8 mouse cellular contexts compared by ENCODE assay signal in the genomic region with DNA sequence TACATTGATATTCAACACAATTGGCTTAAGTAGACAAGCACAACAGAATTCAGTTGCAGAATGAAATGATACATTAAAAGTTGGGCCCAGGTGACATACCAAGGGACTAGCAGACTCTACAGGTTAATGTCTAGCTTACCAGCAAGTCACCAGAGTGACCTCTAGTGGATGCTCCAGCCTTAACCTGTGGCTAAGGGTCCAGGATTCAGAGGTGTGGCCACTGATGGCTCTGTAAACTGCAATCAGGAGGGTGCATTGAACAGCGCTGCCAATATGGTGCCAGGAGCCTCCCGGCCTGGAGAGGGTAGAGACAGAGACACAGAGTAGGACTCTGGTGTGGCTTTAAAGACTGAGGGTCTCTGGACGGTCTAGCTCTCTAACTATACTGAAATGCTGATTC. TPM values are rescaled to one million over a fixed set of nuclear protein-coding genes. Genes with fewer than 3 reads are reported as not detected.
DNase-seq lines count a peak whose midpoint lies in the region; ATAC-seq and TF ChIP-seq lines count a peak whose summit lies in the region.

No protein-coding gene starts in this region.

- peak; percentile 32 to 34 for DNase-seq in heart, postnatal 10 days
- DNase-seq in ES-E14 (ENCODE audit: low read depth, low spot score) (no peak), adipocyte (ENCODE audit: low spot score) (no peak)
- peak; percentile 14 for DNase-seq in embryonic facial prominence, embryonic 14.5 days (ENCODE audit: low spot score)
- peak; percentile 50 for DNase-seq in lung, postnatal 0 days (ENCODE audit: low spot score)
- no peak for DNase-seq in right cerebral cortex, postnatal 36 days (ENCODE audit: low spot score in 2 of 2)
- DNase-seq in urinary bladder, postnatal 4 days (ENCODE audit: low spot score in 2 of 2), result no peak

- no peaks in the 10 kb centered on the region for H3K36me3 ChIP-seq in heart, embryonic 11.5 days (ENCODE audit: control insufficient read depth, insufficient read depth, low read length)
- H3K36me3 ChIP-seq in ES-E14 (ENCODE audit: control insufficient read depth, insufficient read depth, low read length, poor library complexity, severe bottlenecking), result no peaks in the 10 kb centered on the region
- no peaks in the 10 kb centered on the region for H3K36me3 ChIP-seq in embryonic facial prominence, embryonic 14.5 days (ENCODE audit: control insufficient read depth, insufficient read depth, low read length)
- H3K36me3 ChIP-seq in lung, postnatal 0 days (ENCODE audit: insufficient read depth, low read length), result no peaks in the 10 kb centered on the region

- no peaks in the 10 kb centered on the region for H3K27me3 ChIP-seq in heart, embryonic 11.5 days (ENCODE audit: control insufficient read depth, insufficient read depth, low read length)
- H3K27me3 ChIP-seq in embryonic facial prominence, embryonic 14.5 days (replicated peaks; ENCODE audit: control insufficient read depth, insufficient read depth, low read length), result no peaks in the 10 kb centered on the region
- no peaks in the 10 kb centered on the region for H3K27me3 ChIP-seq in lung, postnatal 0 days (replicated peaks; ENCODE audit: insufficient read depth, low read length)

- H3K9me3 ChIP-seq in heart, embryonic 11.5 days (replicated peaks; ENCODE audit: control insufficient read depth, low read length), result no peaks in the 10 kb centered on the region
- no peaks in the 10 kb centered on the region; the same call in 1 of the 2 replicates for H3K9me3 ChIP-seq in ES-E14 (ENCODE audit: control insufficient read depth, insufficient read depth, low read depth, low read length)
- no peaks in the 10 kb centered on the region for H3K9me3 ChIP-seq in embryonic facial prominence, embryonic 14.5 days (ENCODE audit: control insufficient read depth, low read length)
- no peaks in the 10 kb centered on the region for H3K9me3 ChIP-seq in lung, postnatal 0 days (ENCODE audit: low read length)

- no peak for ATAC-seq in heart, embryonic 11.5 days (replicated peaks; ENCODE audit: insufficient number of reproducible peaks, low FRiP score, low TSS enrichment)
- no peak for ATAC-seq in embryonic facial prominence, embryonic 14.5 days (ENCODE audit: low read depth)
- peak; percentile 54 for ATAC-seq in lung, postnatal 0 days

- TF ChIP-seq EP300 in lung, postnatal 0 days (IDR thresholded peaks at IDR 0.05), result no peak

- no peak overlapping the region for H3K27ac ChIP-seq in heart, embryonic 11.5 days (ENCODE audit: low read depth, low read length)
- H3K27ac ChIP-seq in ES-E14 (ENCODE audit: insufficient read depth, low read depth, low read length, poor library complexity, severe bottlenecking), result no peak overlapping the region
- H3K27ac ChIP-seq in embryonic facial prominence, embryonic 14.5 days (replicated peaks; ENCODE audit: low read depth, low read length), result no peak overlapping the region
- H3K27ac ChIP-seq in lung, postnatal 0 days (ENCODE audit: low read length), result no peak overlapping the region

- no peaks in the 10 kb centered on the region for H3K4me1 ChIP-seq in heart, embryonic 11.5 days (ENCODE audit: control insufficient read depth, insufficient read depth, low read length)
- no peaks in the 10 kb centered on the region for H3K4me1 ChIP-seq in ES-E14 (ENCODE audit: control insufficient read depth in 2 of 2, insufficient read depth in 2 of 2, low read length in 2 of 2, poor library complexity in 1 of 2)
- 0 out of 2 replicates have a peak, but pooled peaks cover 6% of the 10 kb centered on the region for H3K4me1 ChIP-seq in embryonic facial prominence, embryonic 14.5 days (ENCODE audit: control insufficient read depth, insufficient read depth, low read length)
- no peaks in the 10 kb centered on the region for H3K4me1 ChIP-seq in lung, postnatal 0 days (ENCODE audit: insufficient read depth, low read depth, low read length)

- H3K4me3 ChIP-seq in heart, embryonic 11.5 days (ENCODE audit: low read depth, low read length), result no peak overlapping the region
- no peak overlapping the region for H3K4me3 ChIP-seq in ES-E14 (ENCODE audit: insufficient read depth in 1 of 2, low read depth in 1 of 2, low read length in 2 of 2, poor library complexity in 1 of 2, severe bottlenecking in 1 of 2)
- no peak overlapping the region for H3K4me3 ChIP-seq in embryonic facial prominence, embryonic 14.5 days (ENCODE audit: low read depth, low read length)
- no peak overlapping the region for H3K4me3 ChIP-seq in lung, postnatal 0 days (ENCODE audit: low read depth, low read length)

- peak; percentile 71 for TF ChIP-seq CTCF in lung, postnatal 0 days (IDR thresholded peaks at IDR 0.05)

- H3K9ac ChIP-seq in heart, embryonic 11.5 days (ENCODE audit: low read depth, low read length), result no peak overlapping the region
- H3K9ac ChIP-seq in ES-E14 (ENCODE audit: insufficient read depth, low read depth, low read length, poor library complexity, severe bottlenecking), result no peak overlapping the region
- H3K9ac ChIP-seq in embryonic facial prominence, embryonic 14.5 days (ENCODE audit: low read depth, low read length), result no peak overlapping the region
- no peak overlapping the region for H3K9ac ChIP-seq in lung, postnatal 0 days (replicated peaks; ENCODE audit: low read depth)

- intact Hi-C loops in heart, postnatal 10 days (cut with DNase I), result no loop called here

- in situ Hi-C loops in ES-E14 (cut with MboI; ENCODE audit: low sequenced_read_pairs in 2 of 2, unreplicated experiment in 2 of 2), result no loop called here

- 13% methylated on average over 3 of the region's 3 CpGs for WGBS in heart, embryonic 11.5 days (ENCODE audit: insufficient replicate concordance)
- 15% methylated on average over 3 of the region's 3 CpGs for WGBS in embryonic facial prominence, embryonic 14.5 days
- WGBS in lung, postnatal 0 days, result 27% methylated on average over 3 of the region's 3 CpGs

- H3K4me2 ChIP-seq in heart, embryonic 11.5 days, result no peak overlapping the region
- H3K4me2 ChIP-seq in embryonic facial prominence, embryonic 14.5 days (ENCODE audit: low read depth, low read length), result no peak overlapping the region
- no peak overlapping the region for H3K4me2 ChIP-seq in lung, postnatal 0 days (replicated peaks; ENCODE audit: low read depth, low read length)

TF ChIP-seq in ES-E14, 5 proteins besides CTCF, POLR2A, EP300 and RAD21:
- TF ChIP-seq ZNF384 (IDR thresholded peaks at IDR 0.05; ENCODE audit: low read depth, low read length) (no peak), HCFC1 (IDR thresholded peaks at IDR 0.05; ENCODE audit: borderline replicate concordance, insufficient read depth, low read length) (no peak), ZC3H11A (IDR thresholded peaks at IDR 0.05; ENCODE audit: borderline replicate concordance, low read depth, low read length) (peak; percentile 20; the same call in 1 of the 2 replicates), MAFK (IDR thresholded peaks at IDR 0.05; ENCODE audit: insufficient read depth, low read depth, low read length) (no peak)

RNA-seq across cellular contexts. Expression of gene Serpinb1b, which starts 2.0 kb away (rescaled TPM):
- not detected for total RNA-seq in heart, postnatal 10 days (2021)
- not detected in 2 replicates for polyA plus RNA-seq in heart, embryonic 11.5 days (2014; fragmentation: Nextera tagmentation; extraction: Ambion mirVana)
- 0.11 and 0.22 TPM in 2 replicates for total RNA-seq in ES-E14 (2012; rRNA removed)
- polyA plus RNA-seq in embryonic facial prominence, embryonic 14.5 days (2014; fragmentation: Nextera tagmentation; extraction: Ambion mirVana), result 1.0 and 1.5 TPM in 2 replicates
- polyA plus RNA-seq in lung, postnatal 0 days (2015; fragmentation: Nextera tagmentation; extraction: Ambion mirVana), result 0.63 and 0.69 TPM in 2 replicates

RNA-seq across cellular contexts. Expression of gene Serpinb9b, which starts 53.1 kb away (rescaled TPM):
- under 1 TPM; 0.10 to 0.43 TPM for total RNA-seq in heart, postnatal 10 days (2021)
- polyA plus RNA-seq in heart, embryonic 11.5 days (2014; fragmentation: Nextera tagmentation; extraction: Ambion mirVana), result 0.72 and 0.96 TPM in 2 replicates
- total RNA-seq in ES-E14 (2012; rRNA removed), result 3.5 and 12.3 TPM in 2 replicates
- polyA plus RNA-seq in embryonic facial prominence, embryonic 14.5 days (2014; fragmentation: Nextera tagmentation; extraction: Ambion mirVana), result 0.14 and 0.17 TPM in 2 replicates
- polyA plus RNA-seq in lung, postnatal 0 days (2015; fragmentation: Nextera tagmentation; extraction: Ambion mirVana), result 1.9 and 3.1 TPM in 2 replicates

Comparison
In these comparisons a context has a peak if more than half of its experiments do, and no peak if none do; other contexts are left out.
1. DNase-seq: peak in heart, postnatal 10 days (2 of 2), embryonic facial prominence, embryonic 14.5 days (single experiment) and lung, postnatal 0 days (single experiment); none in ES-E14 (single experiment), adipocyte (single experiment), right cerebral cortex, postnatal 36 days (0 of 2) and urinary bladder, postnatal 4 days (0 of 2).